Mouse (Mus musculus) effector memory CD4-positive, alpha-beta T cell, adult 5 months (primary cell): ENCODE measurements around the gene Men1. TPM values are rescaled to one million over a fixed set of nuclear protein-coding genes. Genes with fewer than 3 reads are reported as not detected.

Experiments used
- polyA plus RNA-seq: library from polyadenylated mRNA; unstranded; fragments of 100-300 nt; shearing (Covaris generic); gene quantifications from one replicate; pipeline ENCODE4 v1.2.1, GENCODE M21; 2017

Gene Men1
- 30.0 TPM for polyA plus RNA-seq

DNA sequence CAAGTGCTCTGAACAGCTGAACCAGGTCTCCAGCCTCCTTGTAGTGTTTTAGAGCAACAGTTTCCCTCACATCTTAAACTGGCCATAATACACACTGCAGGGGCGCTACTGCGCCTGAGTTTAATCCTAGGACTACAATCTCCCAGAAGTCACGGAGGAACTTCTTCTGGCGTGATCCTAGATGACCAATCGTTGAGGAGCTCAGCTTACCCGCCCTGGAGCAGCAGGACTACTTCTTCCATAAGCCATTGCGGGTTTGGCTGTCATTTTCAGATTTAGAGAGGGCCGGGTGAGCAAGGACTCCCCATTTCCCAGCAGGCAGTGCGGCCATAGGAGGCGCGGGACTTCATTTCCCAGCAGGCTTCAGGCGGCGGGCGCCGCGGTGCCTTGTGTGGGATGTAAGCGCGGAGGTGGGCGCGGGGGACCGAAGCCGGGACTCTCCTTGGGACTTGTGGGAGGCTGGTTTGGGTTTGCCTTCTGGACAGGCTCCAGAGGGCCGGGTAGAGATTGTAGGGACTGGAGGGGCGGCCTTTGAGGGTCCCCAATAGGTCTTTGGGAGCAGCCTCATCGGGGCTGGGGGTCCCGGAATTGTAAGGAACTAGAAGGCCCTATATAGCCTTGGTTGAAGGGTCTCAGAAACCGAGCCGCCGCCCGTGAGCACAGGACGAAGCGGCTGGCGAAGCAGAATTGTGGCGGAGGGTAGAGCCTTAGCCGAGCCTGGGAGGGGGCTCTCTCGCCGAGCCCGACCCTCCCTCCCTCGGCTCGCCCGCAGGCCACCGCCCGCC, at the start of gene Men1:
TSS of gene Men1 (plus strand) at position 307 of the 785 bp plus-strand sequence.

DNA sequence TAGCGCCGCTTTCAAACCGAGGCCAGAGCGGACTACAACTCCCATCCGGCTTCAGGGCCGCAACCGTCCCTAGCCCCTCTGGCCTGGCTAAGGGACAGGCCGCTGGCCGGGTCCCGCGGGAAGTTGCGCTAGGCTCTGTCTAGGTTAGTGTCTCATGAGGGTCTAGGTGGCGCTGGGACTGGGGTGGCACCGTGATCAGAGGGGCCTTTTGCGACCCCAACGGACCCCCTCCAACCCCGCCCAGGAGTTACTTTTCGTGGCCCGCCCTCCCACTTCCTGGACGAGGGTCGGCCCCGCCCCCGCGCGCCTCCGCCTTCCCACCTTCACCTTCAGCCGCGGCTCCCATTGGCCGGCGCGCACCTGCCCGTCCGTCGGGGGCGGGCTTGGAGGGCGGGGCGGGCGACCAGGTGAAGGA, 28.6 kb upstream of the Men1 start, which contains the start of gene Cdc42bpg:
TSS of gene Cdc42bpg (plus strand) at position 320 of the 415 bp plus-strand sequence.

GRCm38 (mm10) chr19:6340524-6341452, 6.0 kb downstream of the Men1 start, which contains the start of gene Map4k2:
TSS of gene Map4k2 (plus strand) at chr19:6341135.

GRCm38 (mm10) chr19:6363411-6364240, 28.8 kb downstream of the Men1 start, which contains the start of gene Sf1:
TSS of gene Sf1 (plus strand) at chr19:6363690.

GRCm38 (mm10) chr19:6384128-6384527, 49.3 kb downstream of the Men1 start, which contains the start of gene Pygm:
TSS of gene Pygm (plus strand) at chr19:6384399.

Other genes starting within 250 kb of the Men1 start
- 0.21 TPM for gene Cdca5, start 250.0 kb upstream of the Men1 start, polyA plus RNA-seq
- gene AC131692.1, start 240.6 kb upstream of the Men1 start, polyA plus RNA-seq = not detected
- not detected for gene Naaladl1, start 229.2 kb upstream of the Men1 start, polyA plus RNA-seq
- gene Sac3d1, start 216.3 kb upstream of the Men1 start, polyA plus RNA-seq = 6.3 TPM
- gene Snx15, start 206.7 kb upstream of the Men1 start, polyA plus RNA-seq = 25.6 TPM
- not detected for gene Batf2, start 194.0 kb upstream of the Men1 start, polyA plus RNA-seq
- 25.1 TPM for gene Arl2, start 193.4 kb upstream of the Men1 start, polyA plus RNA-seq
- gene Majin, start 150.6 kb upstream of the Men1 start, polyA plus RNA-seq = not detected
- not detected for gene Gpha2, start 108.6 kb upstream of the Men1 start, polyA plus RNA-seq
- 19.1 TPM for gene Ppp2r5b, start 99.1 kb upstream of the Men1 start, polyA plus RNA-seq
- 79.4 TPM for gene Atg2a, start 93.3 kb upstream of the Men1 start, polyA plus RNA-seq
- gene Ehd1, start 58.3 kb upstream of the Men1 start, polyA plus RNA-seq = 34.0 TPM
- 0.35 TPM for gene Cdc42bpg, start 28.5 kb upstream of the Men1 start, polyA plus RNA-seq
- 129 TPM for gene Map4k2, start 6.2 kb downstream of the Men1 start, polyA plus RNA-seq
- gene Sf1, start 28.7 kb downstream of the Men1 start, polyA plus RNA-seq = 603 TPM
- gene Pygm, start 49.4 kb downstream of the Men1 start, polyA plus RNA-seq = 2.4 TPM
- 296 TPM for gene Rasgrp2, start 64.4 kb downstream of the Men1 start, polyA plus RNA-seq
- gene Nrxn2, start 83.8 kb downstream of the Men1 start, polyA plus RNA-seq = not detected
- gene Slc22a12, start 208.1 kb downstream of the Men1 start, polyA plus RNA-seq = not detected